Comparison of ENCODE assay signal across 26 mouse cellular contexts in the genomic region with DNA sequence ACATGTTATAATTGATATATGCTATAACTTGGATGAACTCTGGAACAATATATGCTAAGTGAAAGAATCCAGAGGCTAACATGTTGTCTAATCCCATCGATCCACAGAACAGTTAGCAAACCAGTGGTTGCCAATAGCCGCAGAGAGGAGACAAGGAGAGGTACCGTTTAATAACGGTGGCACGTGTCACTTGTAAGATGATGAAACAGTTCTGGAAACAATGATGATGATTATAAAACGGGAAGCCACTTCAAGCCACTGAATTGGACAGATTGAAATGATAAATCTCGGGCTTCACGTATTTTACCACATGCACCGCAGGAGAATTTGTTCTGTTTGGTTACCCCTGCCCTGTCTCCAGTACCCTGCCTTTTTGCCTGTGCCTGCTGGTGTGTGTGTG.
"Had no signal": no experiment of that assay in that cellular context is flagged by ENCODE, and none has a peak within 500 bp of the region (broad histone marks: within the 10 kb centered on the region; RNA-seq: fewer than 3 reads in every experiment).

No protein-coding gene starts in this region.

- H3K27ac ChIP-seq: heart, adult 2 months; heart, embryonic 13.5 days; heart, embryonic 15.5 days; hindbrain, embryonic 10.5 days; hindbrain, embryonic 12.5 days; hindbrain, embryonic 14.5 days; layer of hippocampus, adult 2 months; left cerebral cortex, adult 2 months; limb, embryonic 10.5 days; limb, embryonic 12.5 days; liver, embryonic 13.5 days had no signal

- H3K9ac ChIP-seq: heart, embryonic 13.5 days; heart, embryonic 15.5 days; hindbrain, embryonic 12.5 days; hindbrain, embryonic 14.5 days; limb, embryonic 12.5 days; liver, embryonic 13.5 days had no signal

- H3K27me3 ChIP-seq: heart, embryonic 13.5 days; heart, embryonic 15.5 days; hindbrain, embryonic 12.5 days; limb, embryonic 12.5 days; liver, embryonic 13.5 days had no signal

- ATAC-seq: hindbrain, embryonic 16.5 days; intestine, embryonic 16.5 days had no signal

- H3K36me3 ChIP-seq: heart, embryonic 13.5 days; heart, embryonic 15.5 days; hindbrain, embryonic 10.5 days; hindbrain, embryonic 12.5 days; limb, embryonic 10.5 days; limb, embryonic 12.5 days; liver, embryonic 13.5 days had no signal

- H3K4me2 ChIP-seq: heart, embryonic 11.5 days; heart, embryonic 13.5 days; heart, embryonic 15.5 days; hindbrain, embryonic 12.5 days; hindbrain, embryonic 14.5 days; limb, embryonic 12.5 days; liver, embryonic 11.5 days; liver, embryonic 13.5 days had no signal

- DNase-seq: gastrocnemius, postnatal 14 days; gastrocnemius, postnatal 36 days; heart, adult 2 months; heart, postnatal 14 days; heart, postnatal 4 days; kidney, adult 18-20 months; kidney, adult 8-10 months; kidney, postnatal 10 days; kidney, postnatal 25 days; kidney, postnatal 4 days; layer of hippocampus, adult 9-11 months; liver; liver, embryonic 13.5 days had no signal

- H3K9me3 ChIP-seq: heart, embryonic 13.5 days; heart, embryonic 15.5 days; hindbrain, embryonic 10.5 days; hindbrain, embryonic 12.5 days; limb, embryonic 10.5 days; liver, embryonic 13.5 days had no signal

- H3K4me3 ChIP-seq: heart, adult 2 months; heart, embryonic 13.5 days; heart, embryonic 15.5 days; hindbrain, embryonic 10.5 days; hindbrain, embryonic 12.5 days; layer of hippocampus, adult 2 months; left cerebral cortex, adult 2 months; limb, embryonic 10.5 days; limb, embryonic 12.5 days; liver, embryonic 13.5 days had no signal
